Mouse (Mus musculus) midbrain, embryonic 16.5 days (tissue): Measurements from ENCODE around the gene Nt5dc2. TPM values are rescaled to one million over a fixed set of nuclear protein-coding genes. Genes with fewer than 3 reads are reported as not detected.

Experiments
- ATAC-seq: fragments of 200-750 bp; cut with Nextera tagmentation; 2 replicates; pipeline ENCODE4 v1.8.0; 2017; ENCODE audit warnings: moderate TSS enrichment
- H3K27ac ChIP-seq: fragments of 300-500 bp; sonication (generic); 2 replicates; pipeline ENCODE4 v1.5.1; 2014; ENCODE audit warnings: mild to moderate bottlenecking, low read length, mixed read lengths
- H3K27me3 ChIP-seq: fragments of 300-500 bp; sonication (generic); 2 replicates; pipeline ENCODE4 v1.6.1; 2014; ENCODE audit warnings: low read depth, low read length, mixed read lengths; ENCODE audit not compliant: control insufficient read depth, insufficient read depth
- H3K36me3 ChIP-seq: fragments of 300-500 bp; sonication (generic); 2 replicates; pipeline ENCODE4 v1.6.1; 2014; ENCODE audit warnings: mild to moderate bottlenecking, low read length, moderate library complexity, mixed read lengths; ENCODE audit not compliant: control insufficient read depth, insufficient read depth
- H3K4me1 ChIP-seq: fragments of 300-500 bp; sonication (generic); 2 replicates; pipeline ENCODE4 v1.6.1; 2014; ENCODE audit warnings: mild to moderate bottlenecking, low read length, mixed read lengths; ENCODE audit not compliant: control insufficient read depth, insufficient read depth
- H3K4me2 ChIP-seq: fragments of 300-500 bp; sonication (generic); 2 replicates; pipeline ENCODE4 v1.6.1; 2014; ENCODE audit warnings: mild to moderate bottlenecking, low read length, mixed read lengths
- H3K4me3 ChIP-seq: fragments of 300-500 bp; sonication (generic); 2 replicates; pipeline ENCODE4 v1.5.1; 2014; ENCODE audit warnings: low read depth, mild to moderate bottlenecking, low read length, moderate library complexity, mixed read lengths
- H3K9ac ChIP-seq: fragments of 300-500 bp; sonication (generic); 2 replicates; pipeline ENCODE4 v1.6.1; 2014; ENCODE audit warnings: low read depth, low read length, mixed read lengths
- H3K9me3 ChIP-seq: fragments of 300-500 bp; sonication (generic); replicated peaks from 2 replicates; pipeline ENCODE4 v1.6.1; 2014; ENCODE audit warnings: mild to moderate bottlenecking, low read length, mixed read lengths; ENCODE audit not compliant: control insufficient read depth, poor library complexity, severe bottlenecking
- WGBS: fragments of 180-500 bp; shearing (Covaris S2); extraction: QIAGEN DNeasy Blood & Tissue Kit; methylation state at CpG from one replicate; pipeline ENCODE4 v1.1.7; 2014; 5-methylcytosine and 5-hydroxymethylcytosine counted together
- polyA plus RNA-seq: library from polyadenylated mRNA; unstranded; fragments of >200 nt; fragmentation: Nextera tagmentation; extraction: Ambion mirVana; gene quantifications from 2 replicates; pipeline ENCODE4 v1.2.1, GENCODE M21; 2015

Nt5dc2 gene
- polyA plus RNA-seq, 1 experiment from 2014 or later, result 170 TPM

- no peak overlapping the region for H3K9ac ChIP-seq
- no peak overlapping the region for H3K4me2 ChIP-seq
- no peak overlapping the region for H3K27ac ChIP-seq
- peaks cover 16% of the 10 kb centered on the region for H3K36me3 ChIP-seq
- H3K4me3 ChIP-seq, result no peak overlapping the region
- ATAC-seq, result no peak
- H3K27me3 ChIP-seq, result no peaks in the 10 kb centered on the region
- WGBS, result 81% methylated on average over 2 of the region's 2 CpGs
- no peaks in the 10 kb centered on the region for H3K9me3 ChIP-seq
- H3K4me1 ChIP-seq, result no peaks in the 10 kb centered on the region
These were observed 15.3 kb upstream of the Nt5dc2 start for GRCm38 (mm10) chr14:31115522-31115921.

GRCm38 (mm10) chr14:31125106-31126075, 5.5 kb upstream of the Nt5dc2 start:
- H3K9me3 ChIP-seq, result no peaks in the 10 kb centered on the region
- no peak overlapping the region for H3K4me3 ChIP-seq
- peaks cover 11% of the 10 kb centered on the region for H3K36me3 ChIP-seq
- no peak overlapping the region for H3K27ac ChIP-seq
- no peak for ATAC-seq
- H3K4me1 ChIP-seq, result peaks cover 32% of the 10 kb centered on the region
- WGBS, result 71% methylated on average over 9 of the region's 9 CpGs
- no peaks in the 10 kb centered on the region for H3K27me3 ChIP-seq
- no peak overlapping the region for H3K9ac ChIP-seq
- no peak overlapping the region for H3K4me2 ChIP-seq

GRCm38 (mm10) chr14:31126826-31127225, 4.0 kb upstream of the Nt5dc2 start:
- H3K4me3 ChIP-seq, result no peak overlapping the region
- WGBS, result 91% methylated on average over 8 of the region's 8 CpGs
- no peaks in the 10 kb centered on the region for H3K9me3 ChIP-seq
- ATAC-seq, result no peak
- H3K27me3 ChIP-seq, result no peaks in the 10 kb centered on the region
- peaks cover 2% of the 10 kb centered on the region; the same call in 1 of the 2 replicates for H3K36me3 ChIP-seq
- H3K4me1 ChIP-seq, result peaks cover 33% of the 10 kb centered on the region
- no peak overlapping the region for H3K27ac ChIP-seq
- no peak overlapping the region for H3K4me2 ChIP-seq
- no peak overlapping the region for H3K9ac ChIP-seq

DNA sequence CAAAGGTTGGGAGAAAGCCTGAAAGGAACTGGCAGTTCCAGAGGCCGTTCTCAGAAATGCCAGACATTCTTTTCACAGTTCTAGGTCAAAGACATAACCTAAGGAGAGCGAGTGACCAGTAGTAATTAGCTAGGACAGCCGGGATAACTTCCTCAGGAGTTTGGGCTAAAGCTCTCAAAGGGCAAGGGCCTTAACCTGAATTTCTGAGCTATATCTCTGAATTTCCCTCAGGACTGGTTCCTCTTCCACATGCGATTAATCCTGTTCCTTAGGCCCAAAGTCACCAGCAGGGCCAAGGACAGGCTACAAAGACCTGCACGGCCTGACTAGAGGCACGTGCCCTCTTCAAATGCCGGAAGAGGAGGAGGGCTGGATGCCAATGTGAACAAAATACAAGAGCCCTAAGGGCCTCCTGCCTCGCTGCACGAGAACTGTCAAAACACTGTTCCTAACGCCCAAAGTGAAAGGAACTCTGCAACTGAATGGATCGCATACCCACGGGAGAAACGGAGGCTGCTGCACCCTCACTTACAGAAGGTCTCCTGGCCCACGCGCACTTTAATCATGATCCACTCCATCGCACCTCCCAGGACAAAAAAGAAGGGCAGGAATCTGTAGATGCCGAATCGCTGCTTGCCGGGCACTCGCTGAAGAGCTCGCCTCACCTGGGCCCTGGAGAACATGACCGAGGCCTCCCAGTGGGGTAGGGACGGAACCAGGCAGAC, 2.6 kb upstream of the Nt5dc2 start:
- ATAC-seq, result peak; percentile 11

GRCm38 (mm10) chr14:31128826-31129219, 2.0 kb upstream of the Nt5dc2 start, which contains the start of gene Smim4:
Gene Smim4, minus strand, starts transcription at chr14:31128956.
- ATAC-seq, result peak; percentile 96
- H3K27me3 ChIP-seq, result no peaks in the 10 kb centered on the region
- no peaks in the 10 kb centered on the region for H3K36me3 ChIP-seq
- peaks cover 47% of the 10 kb centered on the region for H3K4me1 ChIP-seq
- no peaks in the 10 kb centered on the region for H3K9me3 ChIP-seq
- peak within 1 kb of the TSS; percentile 88 for H3K4me2 ChIP-seq
- peak within 1 kb of the TSS; percentile 82 for H3K9ac ChIP-seq
- H3K27ac ChIP-seq, result peak within 1 kb of the TSS; percentile 89
- H3K4me3 ChIP-seq, result peak within 1 kb of the TSS; percentile 83
- WGBS, result under 1% methylated on average over 33 of the region's 33 CpGs

More for the DNA sequence above, 2.6 kb upstream of the Nt5dc2 start:
- Histone ChIP-seq H3K4me3 (peak overlapping the region; percentile 83), H3K9ac (peak overlapping the region; percentile 82), H3K36me3 (no peaks in the 10 kb centered on the region), H3K27ac (peak overlapping the region; percentile 79), H3K4me2 (peak overlapping the region; percentile 88), H3K9me3 (no peaks in the 10 kb centered on the region), H3K4me1 (peaks cover 46% of the 10 kb centered on the region), H3K27me3 (no peaks in the 10 kb centered on the region)
- WGBS, result under 1% methylated on average over 23 of the region's 23 CpGs

DNA sequence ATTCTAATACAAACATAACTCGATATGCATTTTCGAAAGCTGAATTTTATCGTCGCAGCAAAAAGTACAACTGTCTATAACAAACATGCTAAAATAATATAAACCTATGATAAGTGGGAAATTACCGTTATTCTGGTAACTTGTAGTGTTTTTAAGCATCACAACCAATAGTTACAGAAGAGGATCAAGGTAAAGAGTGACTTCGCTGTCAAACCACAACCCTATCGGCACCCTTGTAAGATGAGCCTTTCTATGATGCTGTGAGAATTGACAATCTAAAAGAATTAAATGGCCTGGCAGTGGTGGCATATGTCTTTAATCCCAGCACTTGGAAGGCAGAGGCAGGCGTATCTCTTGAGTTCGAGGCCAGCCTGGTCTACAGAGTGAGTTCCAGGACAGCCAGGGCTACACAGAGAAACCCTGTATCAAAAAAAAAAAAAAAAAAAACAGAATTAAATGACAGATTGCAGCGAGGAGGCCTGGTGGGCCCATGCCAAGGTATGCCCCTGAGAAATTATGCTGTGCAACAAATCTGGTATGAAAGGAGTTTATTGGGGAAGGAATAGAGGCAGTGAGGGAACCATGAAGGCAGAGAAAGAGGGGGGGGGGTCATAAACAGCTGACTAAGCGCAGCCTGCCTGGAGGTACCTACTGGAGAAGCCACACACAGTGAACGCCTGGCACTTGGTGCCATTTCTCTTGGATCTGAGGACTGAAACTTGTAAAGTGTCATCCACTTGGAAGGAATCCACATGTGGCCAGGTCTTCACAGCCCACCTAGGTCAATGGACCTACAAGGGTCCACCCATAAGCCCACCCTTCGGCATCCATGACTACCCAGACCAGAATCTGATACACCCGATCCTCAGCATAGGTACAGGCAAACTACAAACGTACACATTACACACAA, 1.3 kb upstream of the Nt5dc2 start:
- H3K36me3 ChIP-seq, result no peaks in the 10 kb centered on the region
- H3K9me3 ChIP-seq, result no peaks in the 10 kb centered on the region
- peak overlapping the region; percentile 41; the same call in 1 of the 2 replicates for H3K9ac ChIP-seq
- H3K4me2 ChIP-seq, result peak overlapping the region; percentile 52
- no peak for ATAC-seq
- H3K27me3 ChIP-seq, result no peaks in the 10 kb centered on the region
- peaks cover 53% of the 10 kb centered on the region for H3K4me1 ChIP-seq
- 66% methylated on average over 15 of the region's 15 CpGs for WGBS
- H3K4me3 ChIP-seq, result peak overlapping the region; percentile 83
- peak overlapping the region; percentile 89 for H3K27ac ChIP-seq

DNA sequence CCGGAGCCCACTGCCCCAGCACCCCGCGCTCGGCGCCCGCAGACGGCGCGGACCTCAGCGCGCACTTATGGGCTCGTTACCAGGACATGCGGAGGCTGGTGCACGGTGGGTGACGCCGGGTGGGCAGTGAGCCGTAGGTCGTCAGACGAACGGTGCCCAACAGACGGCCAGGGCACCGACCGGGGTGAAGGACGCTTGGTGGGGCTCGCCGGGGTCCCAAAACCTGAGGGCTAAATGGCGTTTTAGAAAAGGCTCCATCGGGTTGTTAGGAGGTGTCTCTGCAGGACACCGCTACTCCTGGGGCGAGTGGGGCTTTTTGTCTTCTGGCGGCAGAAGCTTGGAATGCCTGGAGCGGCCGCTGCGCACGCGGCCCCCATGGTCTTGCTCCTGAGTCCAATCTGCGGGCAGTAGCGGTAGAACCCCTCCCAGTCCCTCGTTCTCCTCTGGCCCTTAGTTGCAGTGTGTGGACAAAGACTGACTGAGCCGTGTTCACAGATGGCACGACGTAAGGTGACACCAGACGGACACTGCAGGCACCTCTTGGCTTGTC, 494 bp downstream of the Nt5dc2 start:
- no peaks in the 10 kb centered on the region for H3K27me3 ChIP-seq
- peaks cover 10% of the 10 kb centered on the region for H3K36me3 ChIP-seq
- H3K27ac ChIP-seq, result peak overlapping the region; percentile 89
- H3K9ac ChIP-seq, result peak overlapping the region; percentile 87
- peaks cover 45% of the 10 kb centered on the region for H3K4me1 ChIP-seq
- peak; percentile 7 for ATAC-seq
- peak overlapping the region; percentile 77 for H3K4me3 ChIP-seq
- H3K9me3 ChIP-seq, result no peaks in the 10 kb centered on the region
- under 1% methylated on average over 43 of the region's 43 CpGs for WGBS
- H3K4me2 ChIP-seq, result peak overlapping the region; percentile 56

GRCm38 (mm10) chr14:31132031-31132430, 1.2 kb downstream of the Nt5dc2 start:
- WGBS, result 8% methylated on average over 6 of the region's 6 CpGs
- Histone ChIP-seq H3K36me3 (peaks cover 13% of the 10 kb centered on the region), H3K4me3 (peak overlapping the region; percentile 77), H3K4me2 (peak overlapping the region; percentile 56), H3K4me1 (peaks cover 39% of the 10 kb centered on the region), H3K27me3 (no peaks in the 10 kb centered on the region), H3K27ac (no peak overlapping the region), H3K9ac (peak overlapping the region; percentile 87), H3K9me3 (no peaks in the 10 kb centered on the region)
- no peak for ATAC-seq
